Mouse (Mus musculus) hindbrain, embryonic 10.5 days (tissue): Measurements from ENCODE around the gene Dnajc1. TPM values are rescaled to one million over a fixed set of nuclear protein-coding genes. Genes with fewer than 3 reads are reported as not detected.

Source experiments
- DNase-seq: peaks from one replicate; pipeline ENCODE4 v3.0.0-alpha.2; 2017; ENCODE audit warnings: low spot score
- H3K27ac ChIP-seq: fragments of 300-500 bp; sonication (generic); 2 replicates; pipeline ENCODE4 v1.5.1; 2016; ENCODE audit warnings: mild to moderate bottlenecking, moderate library complexity
- H3K27me3 ChIP-seq: fragments of 300-500 bp; sonication (generic); 2 replicates; pipeline ENCODE4 v1.6.1; 2016; ENCODE audit warnings: mild to moderate bottlenecking; ENCODE audit not compliant: poor library complexity, insufficient read depth, severe bottlenecking
- H3K36me3 ChIP-seq: fragments of 300-500 bp; sonication (generic); 2 replicates; pipeline ENCODE4 v1.6.1; 2016; ENCODE audit warnings: mild to moderate bottlenecking, moderate library complexity
- H3K4me1 ChIP-seq: fragments of 300-500 bp; sonication (generic); replicated peaks from 2 replicates; pipeline ENCODE4 v1.6.1; 2016; ENCODE audit warnings: mild to moderate bottlenecking
- H3K4me3 ChIP-seq: fragments of 300-500 bp; sonication (generic); 2 replicates; pipeline ENCODE4 v1.5.1; 2016; ENCODE audit warnings: mild to moderate bottlenecking, moderate library complexity
- H3K9me3 ChIP-seq: fragments of 300-500 bp; sonication (generic); 2 replicates; pipeline ENCODE4 v1.6.1; 2016; ENCODE audit warnings: mild to moderate bottlenecking, moderate library complexity
- WGBS: fragments of 180-500 bp; shearing (Covaris S2); methylation state at CpG from one replicate; pipeline ENCODE4 v1.1.7; 2016; 5-methylcytosine and 5-hydroxymethylcytosine counted together
- polyA plus RNA-seq: library from polyadenylated mRNA; unstranded; fragments of >200 nt; fragmentation: Nextera tagmentation; extraction: Ambion mirVana; gene quantifications from 2 replicates; pipeline ENCODE4 v1.2.1, GENCODE M21; 2016

Dnajc1 gene
- polyA plus RNA-seq: 26.0 and 27.8 TPM in 2 replicates

GRCm38 (mm10) chr2:18392331-18393021 is at the start of gene Dnajc1:
TSS of gene Dnajc1 (minus strand) at chr2:18392830.
- Histone ChIP-seq H3K4me3 (peak within 1 kb of the TSS; percentile 91), H3K4me1 (peaks cover 22% of the 10 kb centered on the region), H3K9me3 (0 out of 2 replicates have a peak, but pooled peaks cover 2% of the 10 kb centered on the region), H3K27ac (peak within 1 kb of the TSS; percentile 96), H3K36me3 (no peaks in the 10 kb centered on the region), H3K27me3 (no peaks in the 10 kb centered on the region)
- under 1% methylated on average over 69 of the region's 69 CpGs for WGBS
- peak; percentile 99 for DNase-seq

GRCm38 (mm10) chr2:18441871-18442270 is 49.2 kb upstream of the Dnajc1 start:
- peak; percentile 12 for DNase-seq
- no peaks in the 10 kb centered on the region for H3K36me3 ChIP-seq
- no peaks in the 10 kb centered on the region for H3K27me3 ChIP-seq
- H3K4me3 ChIP-seq: no peak overlapping the region
- no peak overlapping the region for H3K27ac ChIP-seq
- no peaks in the 10 kb centered on the region for H3K9me3 ChIP-seq
- peaks cover 6% of the 10 kb centered on the region; the same call in 1 of the 2 replicates for H3K4me1 ChIP-seq
- 45% methylated on average over 6 of the region's 6 CpGs for WGBS

GRCm38 (mm10) chr2:18415242-18415641 is 22.6 kb upstream of the Dnajc1 start:
- no peak overlapping the region for H3K4me3 ChIP-seq
- WGBS: 92% methylated on average over 3 of the region's 3 CpGs
- DNase-seq: no peak
- no peaks in the 10 kb centered on the region for H3K4me1 ChIP-seq
- no peak overlapping the region for H3K27ac ChIP-seq
- H3K27me3 ChIP-seq: no peaks in the 10 kb centered on the region
- H3K36me3 ChIP-seq: no peaks in the 10 kb centered on the region
- H3K9me3 ChIP-seq: 0 out of 2 replicates have a peak, but pooled peaks cover 3% of the 10 kb centered on the region

GRCm38 (mm10) chr2:18403679-18404078 is 11.0 kb upstream of the Dnajc1 start:
- H3K27me3 ChIP-seq: no peaks in the 10 kb centered on the region
- 89% methylated on average over 1 of the region's 1 CpGs for WGBS

GRCm38 (mm10) chr2:18401771-18402170 is 9.1 kb upstream of the Dnajc1 start:
- Histone ChIP-seq H3K4me3 (no peak overlapping the region), H3K27ac (no peak overlapping the region), H3K9me3 (no peaks in the 10 kb centered on the region), H3K27me3 (no peaks in the 10 kb centered on the region), H3K4me1 (no peaks in the 10 kb centered on the region), H3K36me3 (no peaks in the 10 kb centered on the region)
- DNase-seq: no peak
- WGBS: 81% methylated on average over 2 of the region's 2 CpGs

More at GRCm38 (mm10) chr2:18403679-18404078, 11.0 kb upstream of the Dnajc1 start:
- no peak for DNase-seq
- H3K9me3 ChIP-seq: no peaks in the 10 kb centered on the region
- no peak overlapping the region for H3K4me3 ChIP-seq
- no peaks in the 10 kb centered on the region for H3K4me1 ChIP-seq
- H3K27ac ChIP-seq: no peak overlapping the region
- no peaks in the 10 kb centered on the region for H3K36me3 ChIP-seq

GRCm38 (mm10) chr2:18393022-18393519 is 441 bp upstream of the Dnajc1 start:
- no peaks in the 10 kb centered on the region for H3K27me3 ChIP-seq
- H3K27ac ChIP-seq: peak overlapping the region; percentile 96
- peaks cover 22% of the 10 kb centered on the region for H3K4me1 ChIP-seq
- WGBS: 69% methylated on average over 2 of the region's 2 CpGs
- peak overlapping the region; percentile 91 for H3K4me3 ChIP-seq
- DNase-seq: no peak
- H3K36me3 ChIP-seq: no peaks in the 10 kb centered on the region
- 0 out of 2 replicates have a peak, but pooled peaks cover 2% of the 10 kb centered on the region for H3K9me3 ChIP-seq

GRCm38 (mm10) chr2:18391861-18392260 is 769 bp downstream of the Dnajc1 start:
- DNase-seq: no peak
- no peaks in the 10 kb centered on the region for H3K27me3 ChIP-seq
- H3K27ac ChIP-seq: peak overlapping the region; percentile 96
- H3K4me3 ChIP-seq: peak overlapping the region; percentile 91
- H3K36me3 ChIP-seq: no peaks in the 10 kb centered on the region
- H3K4me1 ChIP-seq: peaks cover 22% of the 10 kb centered on the region
- 0 out of 2 replicates have a peak, but pooled peaks cover 2% of the 10 kb centered on the region for H3K9me3 ChIP-seq
- 2% methylated on average over 11 of the region's 11 CpGs for WGBS

- H3K4me1 ChIP-seq: peaks cover 22% of the 10 kb centered on the region
- H3K4me3 ChIP-seq: no peak overlapping the region
- 0 out of 2 replicates have a peak, but pooled peaks cover 2% of the 10 kb centered on the region for H3K9me3 ChIP-seq
- WGBS: 95% methylated on average over 1 of the region's 1 CpGs
- no peaks in the 10 kb centered on the region for H3K27me3 ChIP-seq
- DNase-seq: no peak
- H3K36me3 ChIP-seq: no peaks in the 10 kb centered on the region
- H3K27ac ChIP-seq: no peak overlapping the region
Observed at GRCm38 (mm10) chr2:18389631-18390030, 3.0 kb downstream of the Dnajc1 start.

GRCm38 (mm10) chr2:18381662-18382061 is 11.0 kb downstream of the Dnajc1 start:
- Histone ChIP-seq H3K27ac (no peak overlapping the region), H3K36me3 (no peaks in the 10 kb centered on the region), H3K4me3 (no peak overlapping the region), H3K4me1 (no peaks in the 10 kb centered on the region), H3K9me3 (no peaks in the 10 kb centered on the region), H3K27me3 (no peaks in the 10 kb centered on the region)
- no peak for DNase-seq

- no peak for DNase-seq
- H3K27ac ChIP-seq: no peak overlapping the region
- WGBS: 73% methylated on average over 11 of the region's 11 CpGs
Observed at GRCm38 (mm10) chr2:18372400-18373182, 20.0 kb downstream of the Dnajc1 start.

GRCm38 (mm10) chr2:18370794-18371498 is 21.7 kb downstream of the Dnajc1 start:
- H3K36me3 ChIP-seq: 0 out of 2 replicates have a peak, but pooled peaks cover under 1% of the 10 kb centered on the region
- H3K9me3 ChIP-seq: no peaks in the 10 kb centered on the region
- no peak overlapping the region for H3K27ac ChIP-seq
- no peaks in the 10 kb centered on the region for H3K4me1 ChIP-seq
- 67% methylated on average over 4 of the region's 4 CpGs for WGBS
- H3K4me3 ChIP-seq: no peak overlapping the region
- H3K27me3 ChIP-seq: no peaks in the 10 kb centered on the region
- DNase-seq: no peak

More at GRCm38 (mm10) chr2:18372400-18373182, 20.0 kb downstream of the Dnajc1 start:
- no peaks in the 10 kb centered on the region for H3K9me3 ChIP-seq
- H3K4me1 ChIP-seq: no peaks in the 10 kb centered on the region
- no peak overlapping the region for H3K4me3 ChIP-seq
- no peaks in the 10 kb centered on the region for H3K36me3 ChIP-seq
- H3K27me3 ChIP-seq: no peaks in the 10 kb centered on the region

GRCm38 (mm10) chr2:18364402-18364801 is 28.2 kb downstream of the Dnajc1 start:
- H3K27ac ChIP-seq: no peak overlapping the region

More at GRCm38 (mm10) chr2:18364402-18364801, 28.2 kb downstream of the Dnajc1 start:
- WGBS: 89% methylated on average over 1 of the region's 1 CpGs
- no peaks in the 10 kb centered on the region for H3K27me3 ChIP-seq
- 0 out of 2 replicates have a peak, but pooled peaks cover 3% of the 10 kb centered on the region for H3K9me3 ChIP-seq
- peaks cover 8% of the 10 kb centered on the region; the same call in 1 of the 2 replicates for H3K36me3 ChIP-seq
- no peak overlapping the region for H3K4me3 ChIP-seq
- DNase-seq: no peak
- no peaks in the 10 kb centered on the region for H3K4me1 ChIP-seq
